Mouse (Mus musculus) cortical plate, adult 2 months (tissue): ENCODE results near the gene Dnah7c.

Source experiments
- CTCF ChIP-seq: fragments of 200-500 bp; IDR thresholded peaks from 2 replicates; pipeline ENCODE4 v1.5.1; 2011; ENCODE audit warnings: mild to moderate bottlenecking, control low read depth, low read length; ENCODE audit not compliant: insufficient read depth; ENCODE audit errors: extremely low read depth
- POLR2A ChIP-seq: fragments of 200-500 bp; IDR thresholded peaks from 2 replicates; pipeline ENCODE4 v1.6.1; 2011; ENCODE audit warnings: mild to moderate bottlenecking, low read length, control low read depth; ENCODE audit not compliant: insufficient read depth; ENCODE audit errors: extremely low read depth

- no peak for TF ChIP-seq CTCF
- no peak for TF ChIP-seq POLR2A
These were observed 155.0 kb downstream of the Dnah7c start for GRCm38 (mm10) chr1:46580385-46580784.
